Mouse (Mus musculus) G1E (cell line): ENCODE results near the gene Tln1.

Experiments
- CTCF ChIP-seq: IDR thresholded peaks from 2 replicates; pipeline ENCODE4 v1.5.1; 2012; ENCODE audit warnings: low read depth, low read length, inconsistent platforms, mixed read lengths
- GATA1 ChIP-seq: IDR thresholded peaks from 2 replicates; pipeline ENCODE4 v1.6.1; 2012; ENCODE audit warnings: borderline replicate concordance, low read length, inconsistent platforms, mixed read lengths
- GATA2 ChIP-seq: IDR thresholded peaks from 2 replicates; pipeline ENCODE4 v1.6.1; 2012; ENCODE audit warnings: low read depth, low read length, inconsistent platforms, borderline replicate concordance
- POLR2AphosphoS5 ChIP-seq: IDR thresholded peaks from 2 replicates; pipeline ENCODE4 v1.6.1; 2012; ENCODE audit warnings: low read depth, low read length, inconsistent platforms; ENCODE audit not compliant: insufficient replicate concordance
- TAL1 ChIP-seq: conservative IDR thresholded peaks from 2 replicates; pipeline ENCODE4 v1.6.1; 2012; ENCODE audit warnings: low read depth, low read length, inconsistent platforms, mixed read lengths

GRCm38 (mm10) chr4:43558631-43559356 lies 3.7 kb downstream of the Tln1 start:
- no peak for TF ChIP-seq CTCF
- no peak for TF ChIP-seq TAL1
- TF ChIP-seq GATA1 = no peak
- no peak for TF ChIP-seq GATA2
- TF ChIP-seq POLR2AphosphoS5 = no peak
